Mouse (Mus musculus) erythroid progenitor cell, adult 5-6 weeks (primary cell): ENCODE measurements around the gene Grm1. TPM values are rescaled to one million over a fixed set of nuclear protein-coding genes. Genes with fewer than 3 reads are reported as not detected.

ENCODE experiments used
- ATAC-seq: replicated peaks from 2 replicates; pipeline ENCODE4 v1.8.0; 2016; ENCODE audit warnings: moderate number of reproducible peaks, mild to moderate bottlenecking, moderate TSS enrichment, inconsistent platforms; ENCODE audit not compliant: poor library complexity, low FRiP score, severe bottlenecking
- total RNA-seq, 2 experiments: library from RNA; stranded (forward) in 1 of 2; stranded (reverse) in 1 of 2; fragments of 150-400 nt in 1 of 2; fragments of 186-747, 209-891 nt in 1 of 2; gene quantifications; 2 replicates each; pipeline versions ENCODE4 v1.2.3 to v1.2.4; 2015 to 2017; ENCODE audit warnings: low replicate concordance in 2 of 2

Gene Grm1
- total RNA-seq, 2 experiments from 2014 or later = not detected

DNA sequence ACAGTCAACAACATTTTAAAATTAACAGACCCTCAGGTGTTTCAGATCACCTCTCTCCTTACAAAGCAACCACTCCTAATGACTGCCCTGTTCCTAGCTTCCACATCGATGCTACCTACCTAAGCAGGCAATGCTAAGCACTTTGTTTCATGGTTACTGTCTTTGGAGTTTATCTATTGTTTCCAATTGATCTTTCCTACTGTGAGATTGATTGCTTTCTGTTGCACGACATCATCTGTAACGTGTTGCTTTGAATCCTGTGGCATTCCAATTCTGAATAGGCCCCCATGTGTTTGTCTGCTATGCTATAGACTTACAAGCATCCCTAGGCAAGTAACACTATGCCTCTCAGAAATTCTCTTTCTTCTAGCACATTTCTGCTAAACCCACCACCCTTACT lies 90.4 kb downstream of the Grm1 start:
- no peak for ATAC-seq

DNA sequence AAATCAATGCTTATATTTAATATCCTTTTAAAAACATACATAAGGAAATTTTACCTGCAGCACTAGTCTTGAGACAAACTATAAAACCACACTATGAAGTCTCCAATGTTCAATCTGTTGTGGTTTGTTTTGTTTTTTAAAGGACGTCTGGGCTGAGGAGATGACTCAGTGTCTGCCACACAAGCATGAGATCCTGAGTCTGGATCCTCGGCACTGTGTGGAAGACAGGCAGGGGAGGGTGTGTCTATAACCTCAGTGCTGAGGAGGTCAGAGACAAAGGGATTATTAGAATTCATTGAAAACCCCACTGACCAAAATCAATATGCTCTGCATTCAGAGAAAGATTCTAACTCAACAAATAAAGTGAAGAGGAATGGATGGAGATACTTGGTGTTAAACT lies 110.8 kb downstream of the Grm1 start:
- ATAC-seq = no peak

DNA sequence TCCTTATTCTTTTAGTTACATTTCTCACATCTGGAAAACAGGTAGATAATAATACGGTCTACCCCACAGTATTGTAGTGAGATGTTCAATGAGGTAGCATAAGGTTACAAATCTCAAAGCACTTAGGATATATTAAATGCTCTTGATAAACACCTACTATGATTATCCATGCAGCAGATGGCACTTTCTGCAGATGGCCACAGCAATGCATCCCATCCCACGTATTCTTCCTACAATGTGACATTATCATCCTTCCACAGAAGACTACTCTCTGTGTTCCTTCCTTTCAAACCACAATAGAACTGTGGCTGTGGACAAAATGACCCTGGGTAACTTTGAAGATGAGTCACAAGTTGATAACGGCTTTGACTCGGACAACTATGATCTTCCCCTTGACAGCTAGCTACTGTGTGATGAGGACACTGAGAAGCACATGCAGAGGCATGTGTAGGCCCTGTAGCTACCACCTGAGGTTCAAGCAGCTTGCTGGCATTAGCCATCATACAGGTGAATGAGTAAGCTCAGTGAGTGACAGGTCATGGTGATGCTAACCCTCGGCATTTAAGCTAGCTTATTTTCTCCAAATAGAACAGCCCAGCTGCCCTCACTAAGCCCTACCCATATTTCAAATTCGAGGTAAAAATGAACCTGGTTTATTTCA lies 117.5 kb downstream of the Grm1 start:
- ATAC-seq = no peak

DNA sequence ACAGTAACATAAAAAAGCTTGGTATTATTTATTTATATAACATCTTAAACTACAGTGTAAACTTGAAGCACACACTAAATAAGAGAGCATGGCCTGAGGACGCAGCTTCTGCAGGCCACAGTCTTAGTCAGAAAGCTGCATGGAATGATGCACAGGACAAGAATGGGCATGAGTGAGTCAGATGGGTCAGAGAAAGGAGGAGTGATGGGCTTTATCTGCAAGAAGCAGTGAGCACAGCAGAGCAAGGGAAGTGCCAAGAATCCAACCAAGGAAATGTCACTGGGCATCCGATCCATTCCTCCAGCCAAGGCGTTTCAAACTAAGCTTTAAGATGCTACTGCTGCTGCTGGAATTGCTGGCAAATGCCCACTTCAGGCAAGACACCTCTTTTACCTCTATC lies 131.6 kb downstream of the Grm1 start:
- no peak for ATAC-seq

DNA sequence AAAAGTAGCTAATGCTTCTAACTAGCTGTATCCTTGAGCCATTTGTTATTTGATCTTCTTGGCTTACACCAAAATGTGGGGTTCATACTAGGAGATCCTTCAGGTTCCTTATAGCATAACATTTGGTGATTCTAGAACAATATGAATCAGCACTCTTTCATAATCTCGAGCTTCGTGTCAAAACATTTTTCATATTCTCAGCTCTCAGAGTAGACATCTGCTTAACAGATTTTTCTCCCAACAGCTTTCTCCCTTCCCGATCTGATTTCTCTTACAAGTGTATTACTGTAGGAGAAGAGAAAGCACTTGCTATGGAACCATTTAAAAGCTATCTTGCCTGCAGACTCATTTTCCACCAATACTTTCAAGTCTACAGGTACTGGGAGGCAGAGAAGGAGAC lies 133.0 kb downstream of the Grm1 start:
- ATAC-seq = no peak

DNA sequence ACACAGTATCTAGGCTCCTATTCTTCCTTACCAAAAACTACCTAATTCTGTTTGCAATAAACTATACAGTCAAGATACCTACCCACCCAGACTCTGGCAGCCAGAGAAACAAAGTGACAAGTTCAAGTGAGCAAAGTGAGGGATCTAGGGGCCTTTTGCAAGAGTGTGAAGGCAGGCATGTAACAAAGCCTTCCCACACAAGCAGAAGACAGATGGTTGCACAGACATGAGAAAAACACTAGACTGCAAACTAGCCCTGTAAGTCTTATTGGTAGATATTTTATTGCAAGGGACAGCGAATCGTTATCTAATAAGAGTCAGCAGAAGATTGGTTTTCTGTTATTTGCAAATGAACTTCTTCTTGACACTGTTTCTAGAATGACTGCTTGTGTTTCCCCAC lies 134.6 kb downstream of the Grm1 start:
- ATAC-seq = no peak

DNA sequence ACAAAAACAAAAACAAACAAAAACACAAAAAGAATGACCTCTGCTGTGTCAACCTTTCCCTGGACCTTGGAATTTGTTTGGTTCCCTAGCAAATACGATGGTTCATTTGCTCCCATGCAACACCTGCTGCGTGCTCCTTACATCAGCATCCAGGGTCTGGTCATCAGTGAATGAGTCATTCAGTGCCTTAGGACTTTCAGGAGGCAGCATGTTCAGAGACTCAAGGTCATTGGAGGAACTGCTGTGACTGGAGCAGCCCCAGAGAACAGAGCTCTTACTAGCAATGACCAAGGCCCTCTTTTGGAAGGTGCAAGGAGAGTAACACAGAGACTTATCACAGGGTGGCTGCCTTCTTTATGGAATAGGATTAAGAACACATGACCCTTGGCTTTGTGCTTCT lies 138.2 kb downstream of the Grm1 start:
- ATAC-seq = no peak

DNA sequence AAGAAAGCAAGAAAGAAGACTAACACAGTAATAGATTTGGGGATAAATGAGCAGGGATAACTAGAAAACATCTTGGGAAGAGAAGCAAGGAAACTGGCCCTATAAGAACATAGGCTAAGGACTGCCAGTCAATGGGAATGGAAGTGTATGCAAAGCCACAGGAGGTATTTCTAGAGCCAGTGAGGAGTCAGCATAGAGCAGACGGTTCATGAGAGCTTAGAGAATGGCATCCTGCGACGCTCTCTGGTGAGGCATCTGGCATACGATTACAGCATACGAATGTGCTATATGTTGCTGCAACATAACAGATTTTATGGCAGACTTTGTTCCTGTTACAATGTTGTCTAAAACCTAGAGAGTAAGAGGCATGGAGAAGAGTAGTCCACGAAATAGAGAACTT lies 139.9 kb downstream of the Grm1 start:
- ATAC-seq = no peak

DNA sequence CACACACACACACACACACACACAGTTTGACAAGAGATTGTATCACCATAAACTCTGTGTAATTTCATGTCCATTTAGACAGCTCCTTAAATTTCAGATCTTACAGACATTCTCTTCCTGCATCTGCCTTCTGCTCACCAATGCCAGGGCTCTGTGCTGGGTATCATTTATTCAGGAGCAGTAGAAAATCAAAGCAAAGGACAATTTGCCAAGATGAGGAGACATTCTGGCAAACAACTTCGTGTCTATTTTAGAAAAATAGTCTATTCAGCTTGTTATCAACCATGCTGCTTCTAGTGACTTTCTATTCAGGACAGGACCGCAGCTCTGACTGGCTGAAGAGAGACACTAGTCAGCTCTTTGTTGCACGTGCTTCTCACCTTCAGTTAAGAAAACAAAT lies 146.3 kb downstream of the Grm1 start:
- no peak for ATAC-seq

DNA sequence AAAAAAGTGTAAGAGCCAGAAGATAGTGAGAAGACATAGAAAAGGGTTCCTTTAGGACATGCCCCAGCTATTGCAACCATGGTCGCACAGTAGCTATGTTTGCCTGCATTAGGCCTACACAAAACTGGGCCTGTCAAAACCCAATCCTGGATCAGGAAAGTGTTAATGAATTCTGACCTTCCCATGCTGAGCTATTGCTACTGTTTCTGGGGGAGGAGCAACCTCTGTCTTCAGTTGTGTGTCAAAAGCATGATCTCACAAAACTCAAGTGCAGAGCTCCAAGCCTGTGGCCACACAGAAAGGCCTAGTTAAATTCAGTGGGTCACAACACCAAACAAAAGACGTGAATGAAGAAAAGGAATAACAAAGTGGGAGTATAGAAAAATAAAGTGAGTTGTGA lies 152.5 kb downstream of the Grm1 start:
- ATAC-seq = no peak

DNA sequence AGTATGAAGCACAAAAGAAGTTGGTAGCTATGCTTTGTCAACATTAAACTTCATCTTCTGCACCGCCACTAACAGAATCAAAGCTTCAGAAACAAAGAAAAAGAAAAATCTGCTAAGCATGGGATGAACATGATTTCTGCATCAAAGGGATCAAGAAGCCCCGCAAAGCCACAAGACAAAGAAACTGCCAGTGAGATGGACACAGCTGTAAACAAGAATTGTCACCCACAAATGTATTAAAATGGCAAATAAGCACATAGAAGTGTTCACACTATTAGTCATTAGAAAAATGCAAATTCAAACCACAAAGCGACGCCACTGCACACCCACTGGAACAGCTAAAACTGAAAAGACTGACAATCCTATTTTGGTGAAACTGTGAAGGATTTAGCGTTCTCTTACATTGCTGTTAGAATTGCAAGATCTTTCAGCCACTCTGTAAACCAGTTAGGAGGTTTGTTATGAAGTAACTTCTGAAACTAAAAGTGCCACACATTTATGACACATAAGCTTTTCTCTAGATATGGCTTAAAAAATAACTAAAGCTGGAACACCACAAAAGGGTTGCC lies 153.3 kb downstream of the Grm1 start:
- ATAC-seq = no peak

DNA sequence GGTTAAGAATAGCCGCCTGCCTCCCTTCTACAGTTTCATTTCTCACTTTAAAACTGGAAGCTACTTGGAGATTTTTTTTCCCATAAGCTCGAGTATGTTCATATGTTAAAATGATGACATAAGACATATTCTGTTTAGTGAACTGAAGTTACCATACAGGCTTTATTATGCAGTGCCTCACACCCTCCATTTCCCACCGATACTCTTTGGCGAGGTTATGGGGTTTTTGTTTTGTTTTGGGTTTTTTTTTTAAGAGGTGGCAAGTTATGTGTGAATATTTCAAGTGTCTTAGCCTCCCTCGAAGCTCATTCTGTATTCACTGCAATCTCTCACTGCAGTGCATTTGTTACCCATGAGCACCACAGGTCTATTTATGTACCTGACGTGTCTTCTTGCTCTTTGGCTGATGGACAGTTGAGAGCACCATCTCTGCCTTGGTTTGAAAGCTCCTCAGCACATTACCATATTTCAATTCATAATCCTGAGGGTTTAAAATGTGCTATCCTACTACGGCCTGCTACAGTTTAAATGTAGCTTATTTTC lies 164.2 kb downstream of the Grm1 start:
- no peak for ATAC-seq

DNA sequence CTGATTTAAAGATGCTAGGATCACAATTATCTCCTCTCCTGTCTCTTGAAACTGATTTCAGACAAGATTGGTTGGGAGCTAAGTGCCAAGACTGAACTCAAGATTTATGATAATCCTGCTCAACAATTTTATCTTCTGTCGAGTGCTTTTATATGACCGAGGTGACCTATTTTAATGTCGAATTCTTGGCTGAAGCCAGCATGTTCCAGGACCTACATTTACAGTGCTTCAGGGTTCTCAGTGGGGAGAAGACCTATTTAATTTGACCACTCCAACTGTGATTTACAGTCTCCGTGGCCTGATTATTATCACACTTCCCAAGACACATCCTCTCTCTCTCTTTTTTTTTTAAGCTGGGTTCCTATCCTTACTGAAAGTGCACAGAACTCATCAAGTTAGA lies 168.5 kb downstream of the Grm1 start:
- no peak for ATAC-seq

DNA sequence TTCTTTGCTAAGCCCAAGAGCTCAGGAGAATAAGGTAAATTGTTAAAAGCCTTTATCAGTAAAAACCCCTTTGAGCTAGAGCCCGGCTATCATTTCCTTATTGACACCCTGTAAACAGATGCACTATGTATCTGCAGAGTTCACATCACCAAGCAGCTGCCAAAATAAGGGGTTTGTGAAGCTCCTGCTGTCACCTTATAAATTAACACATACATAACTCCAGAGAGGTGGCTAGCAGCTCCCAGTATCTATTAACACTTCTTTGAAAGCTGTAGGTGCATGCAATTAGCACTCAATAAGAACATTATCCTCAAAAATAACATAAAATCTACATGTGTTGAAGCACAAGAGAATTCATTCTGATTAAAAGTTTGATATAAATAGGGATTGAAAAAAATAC lies 191.9 kb downstream of the Grm1 start:
- ATAC-seq = no peak

DNA sequence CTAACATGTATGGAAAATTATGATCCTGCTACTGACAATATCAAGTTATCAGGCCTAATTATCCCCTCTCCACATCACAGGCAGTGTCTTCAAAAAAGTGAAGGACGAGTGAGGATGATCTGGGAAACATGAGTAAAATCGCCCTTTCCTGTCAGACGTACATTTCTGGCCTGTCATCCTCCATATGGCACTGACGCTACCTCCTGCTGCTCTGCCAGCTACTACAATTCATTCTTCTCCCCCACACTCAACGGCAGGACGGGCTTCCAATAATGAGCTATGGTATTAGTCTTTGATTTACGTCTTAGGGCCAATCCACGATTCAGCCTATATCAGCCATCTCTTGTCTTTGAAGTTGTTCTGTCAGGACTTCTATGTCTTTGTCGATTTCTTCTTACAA lies 193.6 kb downstream of the Grm1 start:
- ATAC-seq = no peak

DNA sequence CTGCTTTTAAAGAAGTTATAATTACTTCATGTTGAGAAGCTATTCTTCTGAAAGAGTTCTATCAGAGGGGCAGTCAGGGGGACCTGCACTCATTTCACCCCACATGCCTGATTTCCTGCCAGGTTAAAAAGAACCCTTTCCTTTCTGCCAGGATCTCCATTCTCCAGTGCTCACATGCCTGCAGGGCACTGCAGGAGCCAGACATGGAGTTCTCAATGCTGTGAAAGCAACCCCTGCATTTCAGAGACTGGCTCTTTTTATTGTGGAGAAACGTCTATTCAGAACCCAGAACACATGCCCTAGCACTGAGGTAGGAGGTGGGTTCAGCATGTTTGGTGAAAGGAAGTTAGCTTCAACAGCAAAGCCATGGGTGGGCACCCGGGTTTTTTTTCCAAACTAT lies 197.2 kb downstream of the Grm1 start:
- ATAC-seq = no peak

DNA sequence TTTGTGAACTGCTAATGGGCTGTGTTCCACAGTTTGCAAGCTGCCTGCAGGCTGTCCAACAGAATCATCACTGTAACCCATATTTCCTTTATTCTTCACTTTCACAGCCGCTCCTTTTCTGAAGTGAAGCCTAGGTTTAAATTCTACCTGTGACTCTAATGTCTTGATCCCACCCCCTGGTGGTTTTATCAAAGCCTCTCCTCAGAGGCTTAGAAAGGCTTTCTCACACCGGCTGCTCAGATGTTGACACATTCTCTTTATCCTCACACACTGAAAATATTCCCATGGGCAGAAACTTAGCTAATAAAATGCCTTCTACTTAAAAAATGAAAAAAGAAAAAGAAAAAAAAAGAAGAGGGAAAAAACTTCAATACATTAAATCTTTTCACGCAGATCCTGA lies 210.0 kb downstream of the Grm1 start:
- ATAC-seq = no peak

DNA sequence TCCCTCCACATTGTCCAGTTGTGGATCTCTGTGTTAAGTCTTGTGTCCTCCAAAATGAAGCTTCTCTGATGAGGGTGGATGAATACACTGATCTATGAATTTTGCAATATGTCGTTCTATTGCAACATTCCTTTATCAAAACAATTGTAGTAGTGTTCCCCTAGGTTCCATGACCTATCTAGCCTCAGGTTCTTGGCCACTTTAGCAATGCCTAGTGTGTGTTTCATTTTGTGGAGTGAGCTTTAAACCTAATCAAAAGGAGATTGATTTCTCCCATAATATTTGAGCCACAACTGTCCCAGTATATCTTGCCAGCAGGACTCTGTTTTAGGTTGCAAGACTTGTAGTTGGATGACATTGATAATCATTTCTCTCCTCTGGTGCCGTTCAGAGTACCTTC lies 211.9 kb downstream of the Grm1 start:
- ATAC-seq = no peak

DNA sequence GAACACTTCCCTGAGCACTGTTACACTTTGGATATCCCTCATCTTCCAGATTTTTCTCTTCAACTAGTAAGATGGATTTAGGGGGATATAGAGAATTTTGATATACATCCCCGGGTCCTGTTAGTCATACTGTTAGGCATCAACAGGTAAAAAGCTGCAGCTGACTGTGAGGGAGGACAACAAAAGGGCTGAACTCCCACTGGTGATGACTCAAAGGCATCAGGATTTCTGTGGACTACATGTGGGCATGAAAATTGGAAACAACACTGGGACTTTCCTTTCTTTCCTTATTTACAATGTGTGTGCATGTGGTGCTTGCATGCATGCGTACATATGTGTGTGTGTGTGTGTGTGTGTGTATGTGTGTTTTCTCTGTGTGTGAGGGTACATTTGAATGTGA lies 215.9 kb downstream of the Grm1 start:
- ATAC-seq = no peak

DNA sequence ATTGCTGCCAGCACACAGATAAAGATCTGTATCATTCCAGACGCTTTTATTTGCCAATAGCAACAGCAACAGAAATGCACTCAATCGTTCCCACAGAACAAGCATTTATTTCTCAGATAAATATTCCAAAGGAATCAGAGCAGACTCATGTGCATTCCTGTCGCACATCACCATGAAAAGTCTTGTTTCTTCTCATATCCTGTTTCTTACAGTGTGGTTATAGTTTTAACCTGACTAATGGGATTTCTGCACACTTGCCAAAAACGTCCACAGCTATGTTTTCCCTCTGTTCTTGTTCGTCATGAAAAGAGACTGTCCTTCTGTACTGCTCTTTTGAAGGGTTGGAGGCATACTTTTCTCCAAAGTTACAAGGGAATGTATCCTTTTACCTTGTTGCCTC lies 217.4 kb downstream of the Grm1 start:
- ATAC-seq = no peak

DNA sequence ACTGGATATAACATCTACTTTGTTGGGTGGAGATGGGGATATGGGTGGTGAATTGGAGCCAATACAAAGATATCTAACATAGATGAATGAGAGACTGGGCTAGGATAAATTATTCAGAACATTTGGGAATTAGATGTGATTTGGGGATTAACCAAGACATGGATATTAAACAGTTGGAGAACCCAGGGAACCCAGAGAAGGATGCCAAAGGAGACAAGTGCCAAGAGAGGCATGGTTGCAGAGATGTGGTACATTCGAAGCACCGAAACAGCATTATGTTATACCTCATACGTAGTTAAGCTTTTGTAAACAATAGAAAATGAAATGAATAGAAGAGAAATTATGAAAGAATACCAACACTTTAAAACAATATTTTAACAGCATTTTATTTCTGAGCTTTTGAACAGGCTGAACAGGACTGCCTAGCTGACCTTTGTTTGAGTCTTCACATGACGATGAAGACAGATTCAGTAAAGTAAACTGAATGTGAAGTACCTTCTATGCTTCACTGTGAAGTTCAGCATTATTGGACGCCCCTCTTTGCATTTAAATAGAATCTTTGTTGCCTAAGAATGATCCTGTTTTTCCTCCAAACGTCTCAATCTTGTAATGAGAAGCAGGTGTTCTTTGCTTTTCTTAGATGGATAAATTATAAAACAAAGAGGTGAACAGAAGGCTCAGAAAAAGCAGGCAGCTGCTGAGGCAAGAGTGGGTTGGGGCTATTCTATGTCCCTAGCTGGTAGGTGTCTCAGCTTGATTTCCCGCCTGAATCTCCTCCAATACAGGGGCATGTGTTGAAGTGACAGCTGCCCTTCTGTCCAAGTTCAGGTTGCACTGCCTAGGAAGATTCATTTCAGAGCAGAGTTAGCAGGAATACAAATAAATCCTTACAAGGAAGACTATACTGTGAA lies 234.5 kb downstream of the Grm1 start:
- no peak for ATAC-seq
